Mouse (Mus musculus) heart, embryonic 11.5 days (tissue): ENCODE measurements around the gene Gm42372. TPM values are rescaled to one million over a fixed set of nuclear protein-coding genes. Genes with fewer than 3 reads are reported as not detected.

Source experiments
- ATAC-seq: fragments of 200-750 bp; cut with Nextera tagmentation; replicated peaks from 2 replicates; pipeline ENCODE4 v1.8.0; 2017; ENCODE audit warnings: moderate library complexity; ENCODE audit not compliant: insufficient number of reproducible peaks, low FRiP score, low TSS enrichment
- H3K27ac ChIP-seq: fragments of 300-500 bp; sonication (generic); 2 replicates; pipeline ENCODE4 v1.5.1; 2014; ENCODE audit warnings: mild to moderate bottlenecking, low read depth, low read length
- H3K27me3 ChIP-seq: fragments of 300-500 bp; sonication (generic); 2 replicates; pipeline ENCODE4 v1.6.1; 2014; ENCODE audit warnings: mild to moderate bottlenecking, low read length, mixed read lengths; ENCODE audit not compliant: control insufficient read depth, insufficient read depth
- H3K36me3 ChIP-seq: fragments of 300-500 bp; sonication (generic); 2 replicates; pipeline ENCODE4 v1.6.1; 2014; ENCODE audit warnings: mild to moderate bottlenecking, low read length, moderate library complexity, mixed read lengths; ENCODE audit not compliant: control insufficient read depth, insufficient read depth
- H3K4me1 ChIP-seq: fragments of 300-500 bp; sonication (generic); 2 replicates; pipeline ENCODE4 v1.6.1; 2014; ENCODE audit warnings: low read length; ENCODE audit not compliant: control insufficient read depth, insufficient read depth
- H3K4me2 ChIP-seq: fragments of 300-500 bp; sonication (generic); 2 replicates; pipeline ENCODE4 v1.6.1; 2014; ENCODE audit warnings: mild to moderate bottlenecking, moderate library complexity
- H3K4me3 ChIP-seq: fragments of 300-500 bp; sonication (generic); 2 replicates; pipeline ENCODE4 v1.5.1; 2014; ENCODE audit warnings: low read depth, low read length
- H3K9ac ChIP-seq: fragments of 300-500 bp; sonication (generic); 2 replicates; pipeline ENCODE4 v1.6.1; 2014; ENCODE audit warnings: mild to moderate bottlenecking, low read depth, low read length, moderate library complexity
- H3K9me3 ChIP-seq: fragments of 300-500 bp; sonication (generic); replicated peaks from 2 replicates; pipeline ENCODE4 v1.6.1; 2016; ENCODE audit warnings: low read length; ENCODE audit not compliant: control insufficient read depth
- WGBS: fragments of 180-500 bp; shearing (Covaris S2); extraction: QIAGEN DNeasy Blood & Tissue Kit; methylation state at CpG from one replicate; pipeline ENCODE4 v1.1.7; 2014; ENCODE audit not compliant: insufficient replicate concordance; 5-methylcytosine and 5-hydroxymethylcytosine counted together
- polyA plus RNA-seq: library from polyadenylated mRNA; unstranded; fragments of >200 nt; fragmentation: Nextera tagmentation; extraction: Ambion mirVana; gene quantifications from 2 replicates; pipeline ENCODE4 v1.2.1, GENCODE M21; 2014

Gene Gm42372
- polyA plus RNA-seq, 1 experiment from 2014 or later = 0.20 TPM

DNA sequence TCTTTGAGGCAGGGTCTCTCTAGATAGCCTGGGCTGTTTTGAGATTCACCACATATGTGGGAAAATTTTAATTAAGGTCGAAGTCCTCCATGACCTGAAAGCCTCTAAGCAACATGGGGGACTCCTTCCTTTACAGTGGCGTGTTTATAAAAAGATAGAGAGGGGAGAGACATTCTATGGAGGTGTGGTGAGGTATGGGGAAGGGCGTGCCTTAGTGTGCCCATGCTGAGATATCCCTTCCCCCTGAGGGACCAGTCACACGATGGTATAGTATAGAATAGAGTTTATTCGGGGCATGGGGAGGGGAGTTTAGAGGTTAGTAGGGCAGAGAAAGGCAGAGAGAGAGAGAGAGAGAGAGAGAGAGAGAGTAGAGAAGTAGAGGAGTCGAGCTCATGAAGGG, 4.7 kb upstream of the Gm42372 start:
- no peaks in the 10 kb centered on the region for H3K9me3 ChIP-seq
- peaks cover 17% of the 10 kb centered on the region for H3K4me1 ChIP-seq
- H3K36me3 ChIP-seq = no peaks in the 10 kb centered on the region
- no peak overlapping the region for H3K9ac ChIP-seq
- no peak overlapping the region for H3K4me2 ChIP-seq
- H3K27ac ChIP-seq = no peak overlapping the region
- 56% methylated on average over 6 of the region's 6 CpGs for WGBS
- H3K4me3 ChIP-seq = no peak overlapping the region
- ATAC-seq = no peak
- no peaks in the 10 kb centered on the region for H3K27me3 ChIP-seq

DNA sequence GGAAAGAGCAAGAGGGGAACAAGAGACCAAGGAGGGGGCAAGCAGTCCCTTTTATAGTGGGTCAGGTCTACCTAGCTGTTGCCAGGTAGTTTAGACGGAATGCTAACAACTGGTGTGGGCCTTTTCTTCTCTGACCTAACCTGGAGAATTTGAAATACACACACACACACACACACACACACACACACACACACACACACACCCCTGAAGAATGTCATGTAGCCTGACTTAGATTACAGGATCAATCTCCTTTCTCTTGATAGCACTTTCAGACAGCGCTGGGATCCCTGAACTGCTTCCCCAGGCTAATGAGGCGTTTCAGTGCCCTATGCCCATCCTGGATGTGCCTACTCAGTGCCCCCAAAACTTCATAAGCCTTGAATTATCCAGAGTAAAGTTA, 4.3 kb upstream of the Gm42372 start:
- Histone ChIP-seq H3K4me3 (no peak overlapping the region), H3K9ac (no peak overlapping the region), H3K4me1 (peaks cover 19% of the 10 kb centered on the region), H3K36me3 (no peaks in the 10 kb centered on the region), H3K4me2 (no peak overlapping the region), H3K27me3 (no peaks in the 10 kb centered on the region), H3K27ac (no peak overlapping the region), H3K9me3 (no peaks in the 10 kb centered on the region)
- no peak for ATAC-seq
- WGBS = 89% methylated on average over 3 of the region's 3 CpGs

DNA sequence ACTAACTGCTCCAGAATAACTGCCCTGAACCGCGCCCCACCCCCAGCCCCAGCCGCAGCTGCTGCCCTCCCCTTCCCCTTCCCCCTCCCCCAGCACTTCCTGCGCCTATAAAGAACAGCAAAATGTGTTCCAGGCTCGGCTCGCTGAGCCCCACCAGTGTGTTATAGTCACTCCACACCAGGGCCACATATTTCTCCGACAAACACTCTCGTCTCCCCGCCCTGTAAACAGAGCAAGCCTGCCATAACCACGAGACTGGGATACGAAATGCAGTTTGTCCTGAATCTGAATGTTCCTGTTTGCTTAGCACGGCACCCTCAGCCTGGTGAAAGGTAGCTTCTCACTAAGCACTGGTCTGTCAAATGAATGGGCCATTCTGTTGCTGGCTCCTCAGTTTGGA, 2.5 kb upstream of the Gm42372 start:
- Histone ChIP-seq H3K4me3 (peak overlapping the region; percentile 27), H3K27ac (peak overlapping the region; percentile 84), H3K9me3 (no peaks in the 10 kb centered on the region), H3K9ac (peak overlapping the region; percentile 70), H3K27me3 (no peaks in the 10 kb centered on the region), H3K4me2 (peak overlapping the region; percentile 64), H3K4me1 (peaks cover 19% of the 10 kb centered on the region), H3K36me3 (no peaks in the 10 kb centered on the region)
- ATAC-seq = no peak
- WGBS = 3% methylated on average over 12 of the region's 12 CpGs

DNA sequence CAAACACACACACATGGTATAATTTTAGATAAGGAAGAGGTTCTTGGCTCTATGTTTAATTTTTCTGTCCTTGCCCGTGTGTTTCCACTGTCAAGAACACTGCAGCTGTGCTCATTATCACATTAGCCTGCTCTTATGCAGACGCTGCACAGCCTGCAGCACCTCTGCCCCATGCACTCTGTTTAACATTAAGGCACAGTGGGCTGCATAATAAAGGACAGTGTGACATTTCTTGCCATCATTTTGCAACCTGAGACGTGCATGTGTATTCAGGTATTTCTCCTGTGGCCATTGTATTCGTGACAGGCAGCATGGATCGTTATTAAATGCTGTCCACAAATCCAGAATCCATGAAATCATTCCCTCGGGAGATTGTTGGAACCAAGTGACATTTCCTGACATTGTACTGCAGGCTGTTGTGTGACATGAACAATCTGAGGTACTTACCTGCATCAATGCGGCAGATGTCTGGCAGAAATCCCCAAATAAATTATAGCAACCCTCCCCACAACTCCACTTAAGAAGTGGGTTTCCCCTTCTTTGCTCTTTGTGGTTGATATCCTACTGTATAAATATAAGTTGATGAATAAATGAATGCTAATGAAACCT, 4.8 kb downstream of the Gm42372 start:
- WGBS = 53% methylated on average over 7 of the region's 7 CpGs
- no peaks in the 10 kb centered on the region for H3K27me3 ChIP-seq
- H3K27ac ChIP-seq = no peak overlapping the region
- peaks cover 25% of the 10 kb centered on the region for H3K4me1 ChIP-seq
- no peak overlapping the region for H3K4me2 ChIP-seq
- no peak overlapping the region for H3K9ac ChIP-seq
- H3K36me3 ChIP-seq = no peaks in the 10 kb centered on the region
- ATAC-seq = no peak
- H3K4me3 ChIP-seq = no peak overlapping the region
- no peaks in the 10 kb centered on the region for H3K9me3 ChIP-seq

DNA sequence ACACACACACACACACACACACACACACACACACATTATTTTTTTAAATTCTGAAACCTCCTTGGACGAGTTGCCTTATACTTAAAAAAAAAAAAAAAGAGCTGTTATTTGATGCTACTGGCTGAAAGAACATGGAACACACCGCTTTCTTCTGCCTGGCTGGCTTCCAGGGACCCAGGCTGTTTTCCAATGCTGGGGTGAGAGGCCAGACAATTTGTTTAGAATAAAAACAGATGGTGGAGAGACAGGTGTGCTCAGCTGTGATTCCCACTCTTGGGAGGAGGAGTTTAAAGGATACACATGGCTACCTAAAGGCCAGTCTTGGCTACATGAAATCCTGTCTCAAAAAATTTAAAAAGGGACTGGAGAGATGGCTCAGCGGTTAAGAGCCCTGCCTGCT, 5.5 kb downstream of the Gm42372 start:
- H3K27me3 ChIP-seq = no peaks in the 10 kb centered on the region
- H3K4me1 ChIP-seq = peaks cover 18% of the 10 kb centered on the region
- no peak overlapping the region for H3K4me3 ChIP-seq
- WGBS = 54% methylated on average over 3 of the region's 3 CpGs
- no peak overlapping the region for H3K4me2 ChIP-seq
- no peaks in the 10 kb centered on the region for H3K9me3 ChIP-seq
- no peak overlapping the region for H3K27ac ChIP-seq
- no peaks in the 10 kb centered on the region for H3K36me3 ChIP-seq
- no peak overlapping the region for H3K9ac ChIP-seq
- ATAC-seq = no peak

DNA sequence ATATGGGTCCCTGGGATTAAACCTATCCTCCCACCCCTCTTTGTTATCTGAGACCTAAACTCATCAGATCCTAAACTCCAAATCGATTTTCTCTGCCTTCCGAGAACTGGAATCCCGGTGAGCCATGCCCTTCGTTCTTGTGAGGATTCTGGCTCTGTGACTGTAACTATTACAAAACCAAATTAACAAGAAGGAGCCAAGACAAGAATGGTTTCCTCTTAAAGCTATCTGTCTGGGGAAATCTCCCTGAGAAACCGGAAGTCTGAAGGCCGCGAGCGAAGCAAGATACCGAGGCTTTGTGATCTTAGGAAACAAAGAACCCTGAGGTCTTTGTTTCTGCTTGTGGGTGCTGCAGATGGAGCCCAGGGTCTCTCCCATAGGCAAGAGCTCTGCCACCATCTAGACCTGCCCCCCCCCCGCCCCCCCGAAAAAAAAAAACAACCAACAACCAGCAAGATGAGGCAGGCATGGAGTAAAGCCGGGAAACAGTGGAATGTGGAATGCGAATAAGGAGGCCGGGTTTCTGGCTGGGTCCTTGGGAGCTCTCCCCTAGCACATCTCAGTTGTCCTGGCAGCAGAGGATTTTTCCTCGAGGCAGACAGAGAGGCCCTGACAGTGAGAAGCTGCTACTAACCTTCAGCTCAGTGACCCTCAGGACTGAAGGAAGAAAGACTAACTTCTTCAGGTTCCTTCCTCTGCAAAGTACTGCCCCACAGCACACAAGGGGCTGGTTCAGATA, 7.3 kb downstream of the Gm42372 start:
- Histone ChIP-seq H3K27ac (peak overlapping the region; percentile 62), H3K4me3 (no peak overlapping the region), H3K9me3 (no peaks in the 10 kb centered on the region), H3K27me3 (no peaks in the 10 kb centered on the region), H3K36me3 (no peaks in the 10 kb centered on the region), H3K4me2 (peak overlapping the region; percentile 31), H3K9ac (peak overlapping the region; percentile 40; the same call in 1 of the 2 replicates), H3K4me1 (peaks cover 24% of the 10 kb centered on the region)
- ATAC-seq = no peak
- 32% methylated on average over 15 of the region's 15 CpGs for WGBS

DNA sequence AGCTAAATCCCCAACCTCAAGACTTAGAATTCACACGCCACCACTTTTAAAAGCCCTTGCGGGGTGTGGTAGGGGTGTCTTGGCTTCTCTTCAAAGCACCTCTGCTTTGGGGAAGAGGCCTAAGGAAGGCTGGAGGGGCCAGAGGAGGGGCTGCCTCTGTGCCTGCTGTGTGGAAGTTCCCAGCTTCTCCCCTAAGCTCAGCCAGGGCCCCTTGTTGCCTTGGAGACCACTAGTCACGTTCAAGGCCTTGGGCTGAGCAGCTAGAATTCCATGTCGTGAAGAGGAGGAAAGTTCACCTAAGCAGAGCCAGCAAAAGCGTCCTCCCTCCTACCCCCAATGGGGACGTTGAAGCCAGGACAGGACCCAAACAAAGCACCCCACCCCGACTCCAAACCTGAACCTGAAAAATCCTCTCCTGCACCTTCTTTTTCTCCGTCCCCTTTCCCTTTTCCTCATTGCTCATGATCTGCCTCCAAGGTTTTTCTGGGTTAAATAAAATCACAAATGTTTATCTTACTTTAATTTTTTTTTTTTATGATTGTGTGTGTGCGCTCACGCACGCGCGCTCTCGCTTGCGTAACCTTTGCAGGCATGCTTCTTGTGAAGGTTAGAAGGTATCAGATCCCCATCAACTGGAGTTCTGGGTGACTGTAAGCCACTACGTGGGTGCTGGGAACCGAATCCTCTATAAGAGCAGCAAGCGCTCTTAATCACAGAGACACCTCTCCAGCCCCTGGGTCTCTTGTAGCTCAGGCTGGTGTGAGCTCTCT, 9.0 kb downstream of the Gm42372 start:
- Histone ChIP-seq H3K4me1 (peaks cover 39% of the 10 kb centered on the region), H3K4me3 (no peak overlapping the region), H3K27me3 (no peaks in the 10 kb centered on the region), H3K27ac (peak overlapping the region; percentile 91), H3K9me3 (no peaks in the 10 kb centered on the region), H3K4me2 (peak overlapping the region; percentile 47), H3K9ac (peak overlapping the region; percentile 62), H3K36me3 (0 out of 2 replicates have a peak, but pooled peaks cover 4% of the 10 kb centered on the region)
- peak; percentile 40; the same call in 1 of the 2 replicates for ATAC-seq
- 61% methylated on average over 18 of the region's 18 CpGs for WGBS

DNA sequence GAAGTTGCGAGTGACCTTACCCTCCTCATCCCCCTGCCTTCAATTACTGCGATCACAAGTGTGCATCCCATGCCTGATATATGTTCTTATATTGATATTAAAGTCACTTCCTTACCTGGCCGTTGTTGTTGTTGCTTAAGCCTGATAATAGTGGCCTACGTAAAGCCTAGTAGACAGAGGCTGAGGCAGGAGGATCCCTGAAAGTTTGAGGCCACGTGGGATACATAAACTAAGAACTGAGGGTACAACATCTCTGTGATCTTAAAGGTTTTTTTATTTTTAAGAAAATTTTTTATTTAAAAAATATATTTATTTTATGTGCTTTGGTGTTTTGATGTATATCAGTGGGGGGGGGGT, 9.5 kb downstream of the Gm42372 start, which contains the start of gene Ccdc8:
Gene Ccdc8 (plus strand): TSS at position 258 of the 357 bp plus-strand sequence.
- Histone ChIP-seq H3K27me3 (no peaks in the 10 kb centered on the region), H3K9ac (peak within 1 kb of the TSS; percentile 62), H3K9me3 (no peaks in the 10 kb centered on the region), H3K4me1 (peaks cover 42% of the 10 kb centered on the region), H3K36me3 (peaks cover 8% of the 10 kb centered on the region; the same call in 1 of the 2 replicates), H3K27ac (peak within 1 kb of the TSS; percentile 93), H3K4me2 (peak within 1 kb of the TSS; percentile 93), H3K4me3 (peak within 1 kb of the TSS; percentile 82)
- WGBS = 91% methylated on average over 5 of the region's 5 CpGs
- no peak for ATAC-seq
